Mouse (Mus musculus): ENCODE data around the gene Galnt2.

The Galnt2 gene

DNA sequence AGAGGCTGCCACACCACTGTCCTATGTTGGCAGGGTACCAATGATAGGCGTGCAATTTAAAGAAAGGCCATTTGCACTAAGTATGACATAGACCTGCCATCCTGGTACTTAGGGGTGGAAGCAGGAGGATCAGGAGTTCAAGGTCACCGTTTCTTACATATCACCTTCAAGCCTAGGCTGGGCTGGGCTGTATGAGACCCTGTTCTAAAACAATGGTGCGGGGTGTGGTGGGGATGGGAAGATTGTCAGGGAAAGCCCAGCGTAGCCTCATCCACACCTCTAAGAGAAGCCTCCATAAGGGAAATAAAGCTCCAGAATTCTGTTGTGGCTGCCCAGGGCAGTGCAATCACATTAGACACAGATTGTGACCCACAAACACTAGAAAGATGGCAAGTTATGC lies 4.3 kb downstream of the Galnt2 start:
- no peak for DNase-seq (ENCODE audit: low spot score)

- no peak for DNase-seq (ENCODE audit: low spot score)
These were observed 8.2 kb downstream of the Galnt2 start for GRCm38 (mm10) chr8:124239350-124239749.

DNA sequence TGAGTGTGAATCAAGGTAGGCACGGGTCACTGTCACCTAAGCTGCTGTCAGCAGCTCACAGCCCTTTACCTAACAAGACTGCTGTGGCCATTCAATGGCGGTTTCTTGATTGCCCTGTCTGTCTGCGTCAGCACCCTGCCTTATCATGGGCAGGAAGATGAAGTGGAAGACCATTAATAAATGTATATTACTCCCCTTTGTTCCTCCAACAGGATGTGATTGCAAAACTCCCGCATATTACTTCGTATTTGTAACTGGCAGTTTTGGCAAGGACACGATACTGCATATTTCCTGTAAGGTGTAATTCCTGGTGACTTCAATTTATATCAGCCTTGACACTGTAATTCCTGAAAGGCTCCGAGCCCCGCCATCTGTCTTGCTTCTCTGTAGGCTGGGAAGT lies 9.7 kb downstream of the Galnt2 start:
- DNase-seq (ENCODE audit: low spot score): no peak

DNA sequence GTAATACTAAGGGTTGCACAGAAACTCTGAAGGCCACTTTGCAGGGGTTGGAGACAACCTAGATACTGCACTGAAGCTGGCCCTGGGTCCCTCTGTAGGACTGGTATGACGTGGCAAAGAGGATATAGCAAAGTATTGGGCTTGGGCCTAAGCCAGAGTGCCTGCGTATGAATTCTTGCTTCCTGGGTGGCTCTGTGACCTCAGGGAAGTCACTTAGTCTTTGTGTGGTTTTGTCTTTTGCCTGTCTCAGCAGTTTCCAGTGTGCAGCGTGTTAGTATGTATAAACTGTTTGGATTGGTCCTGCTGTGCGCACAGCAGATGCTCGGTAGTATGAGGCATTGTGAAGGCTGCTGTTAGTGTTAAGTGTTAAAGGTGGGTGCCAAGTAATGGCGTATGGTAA lies 11.0 kb downstream of the Galnt2 start:
- DNase-seq (ENCODE audit: low spot score): no peak

- DNase-seq (ENCODE audit: low spot score): no peak
These were observed 11.7 kb downstream of the Galnt2 start for GRCm38 (mm10) chr8:124242913-124243312.

- DNase-seq (ENCODE audit: low spot score): no peak
These were observed 16.4 kb downstream of the Galnt2 start for GRCm38 (mm10) chr8:124247581-124247980.

DNA sequence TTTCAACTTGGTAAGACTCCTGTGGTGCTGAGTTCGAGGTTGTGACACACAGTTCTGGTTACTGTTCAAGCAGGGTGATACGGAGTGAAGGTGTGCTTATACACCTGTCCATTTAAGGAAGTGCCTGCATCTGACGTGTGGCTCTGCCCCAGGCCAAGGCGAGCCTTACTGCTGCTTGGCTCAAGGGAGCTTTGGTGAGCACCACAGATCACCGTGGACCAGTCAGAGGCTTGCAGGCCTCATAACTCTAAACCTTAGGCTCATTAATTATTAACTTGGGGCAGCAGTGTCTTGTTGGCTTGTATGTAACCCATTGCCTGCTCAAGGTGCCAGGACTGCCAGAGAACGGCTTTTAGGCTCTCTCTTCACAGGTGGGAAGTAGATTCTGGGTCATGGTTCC lies 17.5 kb downstream of the Galnt2 start:
- no peak for DNase-seq (ENCODE audit: low spot score)

- DNase-seq (ENCODE audit: low spot score): no peak
These were observed 19.1 kb downstream of the Galnt2 start for GRCm38 (mm10) chr8:124250255-124250654.

DNA sequence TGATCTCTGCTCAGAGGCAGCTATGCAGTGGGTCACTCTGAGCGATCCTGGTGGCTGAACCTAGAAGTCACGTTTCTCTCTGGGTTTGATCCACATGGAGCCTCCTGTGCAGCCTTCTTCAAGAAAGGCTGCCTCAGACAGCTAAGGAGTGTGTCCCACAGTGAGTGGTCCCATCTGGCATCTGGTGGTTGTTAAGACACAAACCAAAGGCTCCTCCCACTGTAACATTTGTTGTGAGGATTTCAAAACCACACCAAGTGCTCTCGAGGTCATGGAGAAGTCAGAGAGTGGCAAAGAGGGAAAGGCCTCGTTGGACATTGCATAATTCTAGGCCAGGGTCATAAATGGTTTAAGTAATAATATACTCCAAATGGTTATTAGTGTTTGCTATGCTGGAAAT lies 19.6 kb downstream of the Galnt2 start:
- DNase-seq (ENCODE audit: low spot score): peak; percentile 65

- no peak for DNase-seq (ENCODE audit: low spot score)
These were observed 21.4 kb downstream of the Galnt2 start for GRCm38 (mm10) chr8:124252533-124252950.

- no peak for DNase-seq (ENCODE audit: low spot score)
These were observed 22.7 kb downstream of the Galnt2 start for GRCm38 (mm10) chr8:124253939-124254338.

- no peak for DNase-seq (ENCODE audit: low spot score)
These were observed 25.6 kb downstream of the Galnt2 start for GRCm38 (mm10) chr8:124256841-124257240.

DNA sequence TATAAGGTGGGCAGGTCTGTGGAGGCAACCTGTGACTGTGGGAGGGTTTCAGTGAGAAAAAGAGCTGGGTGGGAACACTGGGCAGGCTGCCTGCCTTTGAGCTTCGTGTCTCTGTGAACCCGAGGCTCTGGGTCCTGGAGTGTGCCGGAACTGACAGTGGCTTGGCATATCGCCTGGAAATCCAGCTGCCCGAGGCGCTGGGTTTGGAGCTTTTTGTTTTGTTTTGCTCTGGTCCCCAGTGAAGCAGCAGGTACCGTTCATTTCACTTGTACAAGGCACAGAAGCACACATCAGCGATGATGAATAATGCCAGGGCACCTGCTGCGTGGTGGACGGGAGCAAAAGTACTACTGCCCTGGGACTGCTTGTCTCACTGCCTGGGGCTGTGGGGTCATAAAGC lies 26.2 kb downstream of the Galnt2 start:
- no peak for DNase-seq (ENCODE audit: low spot score)

DNA sequence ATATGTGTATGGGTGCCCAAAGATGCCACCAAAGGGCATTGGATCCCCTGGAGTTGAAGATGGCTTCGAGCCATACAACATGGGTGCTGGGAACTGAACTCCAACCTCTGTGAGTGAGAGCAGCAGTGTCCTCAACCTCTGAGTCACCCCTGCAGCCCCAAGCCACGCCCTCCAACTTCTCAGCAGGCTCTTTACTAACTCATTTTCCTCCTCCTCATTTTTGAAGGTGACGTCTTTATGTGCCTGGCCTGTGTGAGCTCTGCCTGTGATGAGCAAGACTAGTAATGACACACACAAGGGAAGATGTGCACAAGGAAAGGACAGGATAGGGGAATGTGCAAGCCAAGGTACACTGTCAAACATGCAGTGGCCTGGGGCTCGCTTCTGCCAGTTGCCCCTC lies 28.0 kb downstream of the Galnt2 start:
- no peak for DNase-seq (ENCODE audit: low spot score)

DNA sequence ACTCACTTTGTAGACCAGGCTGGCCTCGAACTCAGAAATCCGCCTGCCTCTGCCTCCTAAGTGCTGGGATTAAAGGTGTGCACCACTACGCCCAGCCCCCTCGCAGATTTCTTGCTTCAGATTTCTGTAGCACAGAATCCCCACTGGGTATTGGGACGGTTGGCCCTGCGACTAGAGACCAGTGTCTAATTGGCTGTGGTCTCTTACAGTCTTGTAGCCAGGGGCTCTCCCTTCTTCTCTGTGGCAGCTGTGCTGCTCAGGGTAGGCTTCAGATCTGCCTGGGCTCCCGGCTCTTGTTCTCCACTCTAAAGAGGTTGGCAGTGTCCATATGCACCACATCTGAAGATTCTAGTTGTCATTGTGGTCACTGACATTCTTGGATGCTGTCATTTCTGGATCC lies 28.7 kb downstream of the Galnt2 start:
- no peak for DNase-seq (ENCODE audit: low spot score)

DNA sequence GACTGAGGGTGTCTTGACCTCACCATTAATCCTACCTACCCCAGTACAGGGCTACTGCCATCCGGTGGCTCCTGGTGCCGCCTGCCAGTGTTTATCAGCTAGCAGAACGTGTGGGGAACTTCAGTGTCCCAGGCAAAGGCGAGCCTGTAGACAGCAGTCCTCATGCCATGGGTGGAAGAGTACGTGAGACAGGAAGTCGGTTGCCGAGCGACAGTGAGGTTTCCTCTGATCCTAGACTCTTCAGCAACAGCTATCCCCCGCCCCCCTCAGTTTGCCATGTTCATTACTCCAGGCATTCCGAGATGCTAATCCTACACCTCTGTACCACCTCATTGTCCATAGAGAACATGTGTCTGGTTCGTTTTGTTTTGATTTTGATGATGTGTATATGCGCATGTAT lies 29.2 kb downstream of the Galnt2 start:
- peak; percentile 47 for DNase-seq (ENCODE audit: low spot score)

- DNase-seq (ENCODE audit: low spot score): no peak
These were observed 31.9 kb downstream of the Galnt2 start for GRCm38 (mm10) chr8:124263058-124263457.

GRCm38 (mm10) chr8:124264032-124264431 lies 32.8 kb downstream of the Galnt2 start:
- DNase-seq (ENCODE audit: low spot score): no peak

DNA sequence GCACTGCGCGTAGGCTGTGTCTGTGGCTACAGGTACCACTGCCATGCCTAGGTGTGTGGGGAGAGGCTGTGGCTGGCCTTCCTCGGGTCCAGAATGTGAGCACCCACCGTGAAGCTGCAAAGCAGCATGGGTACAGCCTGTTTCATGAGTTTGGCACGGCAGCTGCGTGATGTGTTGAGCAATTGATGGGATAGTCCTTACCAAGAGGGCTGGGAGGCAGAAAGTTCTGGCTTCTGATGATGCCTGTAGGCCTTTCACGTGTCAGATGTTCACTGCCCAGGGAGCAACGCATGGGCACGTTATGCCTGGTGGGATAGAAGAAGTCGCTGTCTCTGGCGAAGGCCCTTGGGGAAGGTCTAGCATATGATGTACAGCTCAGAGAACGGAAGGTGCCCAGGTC lies 33.5 kb downstream of the Galnt2 start:
- DNase-seq (ENCODE audit: low spot score): no peak

DNA sequence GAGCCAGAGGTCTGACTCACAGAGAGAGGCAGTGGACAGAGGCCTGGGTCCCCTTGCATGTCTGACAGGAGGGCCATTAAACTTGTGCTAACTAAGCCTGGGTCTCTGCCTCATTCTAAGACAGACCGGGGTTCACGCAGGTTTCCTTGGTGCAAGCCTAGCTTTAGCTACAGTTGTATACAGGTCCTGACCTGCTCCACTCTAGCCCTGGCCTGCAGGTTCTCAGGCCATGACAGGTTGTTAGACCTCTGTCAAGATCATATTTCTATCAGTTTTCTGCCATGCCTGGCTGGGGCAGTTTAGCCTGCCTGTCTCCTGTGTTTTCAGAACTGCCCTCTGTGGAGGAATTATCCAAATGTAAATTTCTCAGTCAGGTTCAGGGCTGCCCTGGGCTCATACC lies 33.9 kb downstream of the Galnt2 start:
- DNase-seq (ENCODE audit: low spot score): no peak

- DNase-seq (ENCODE audit: low spot score): no peak
These were observed 34.6 kb downstream of the Galnt2 start for GRCm38 (mm10) chr8:124265798-124266197.

DNA sequence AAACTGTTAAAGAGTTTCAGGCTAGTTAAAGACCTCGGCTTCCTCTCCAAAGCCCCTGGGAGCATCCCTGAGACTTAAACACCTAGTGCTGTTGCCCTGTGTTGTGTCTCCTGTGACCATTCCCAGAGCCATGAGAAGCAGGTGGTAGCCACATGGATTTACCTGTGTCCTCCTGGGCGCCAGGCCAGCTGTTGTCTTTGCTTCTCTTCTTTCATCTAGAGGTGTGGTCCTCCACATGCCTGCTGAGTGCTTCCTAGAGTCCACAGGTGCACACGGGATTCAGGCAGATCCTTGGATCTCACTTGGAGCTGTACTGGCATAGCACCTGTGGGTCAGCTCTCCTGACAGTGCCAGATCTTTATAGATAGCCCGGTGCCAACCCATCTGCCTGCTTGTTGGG lies 36.0 kb downstream of the Galnt2 start:
- DNase-seq (ENCODE audit: low spot score): no peak

DNA sequence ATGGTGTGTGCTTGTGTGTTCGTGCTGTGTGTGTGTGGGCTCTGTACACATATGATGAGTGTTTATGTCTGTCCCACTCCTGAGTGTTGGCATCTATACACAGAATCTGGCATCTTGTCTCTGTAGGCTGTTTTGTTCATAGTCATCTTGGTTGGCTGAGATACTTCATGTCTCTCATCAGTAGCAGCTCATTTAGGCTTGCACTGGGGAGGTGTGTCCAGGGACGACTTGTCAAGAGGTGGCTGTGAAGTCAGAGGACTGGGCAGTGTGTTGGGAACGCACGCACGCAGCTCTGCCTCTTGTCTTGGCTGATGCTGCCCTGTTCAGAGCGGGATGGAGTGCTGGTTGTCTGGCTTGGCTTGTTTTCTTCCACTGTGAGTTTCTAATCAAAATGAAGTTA lies 39.3 kb downstream of the Galnt2 start:
- DNase-seq (ENCODE audit: low spot score): no peak

- no peak for DNase-seq (ENCODE audit: low spot score)
These were observed 39.7 kb downstream of the Galnt2 start for GRCm38 (mm10) chr8:124270904-124271303.

- DNase-seq (ENCODE audit: low spot score): no peak
These were observed 40.3 kb downstream of the Galnt2 start for GRCm38 (mm10) chr8:124271518-124271917.
